Mouse (Mus musculus): ENCODE measurements at regions not wholly inside any gene's neighbourhood (a gene's known extent, or its start where the extent isn't known, plus 50 kb on each side); places are given as distances from the start of the nearest gene placed in this dataset.

- Histone ChIP-seq H3K4me3 (no peak overlapping the region), H3K27ac (no peak overlapping the region)
- no peak for TF ChIP-seq CTCF (IDR thresholded peaks at IDR 0.05)
- intact Hi-C loops (cut with DNase I), result no loop called here
- DNase-seq (ENCODE audit: extremely low spot score in 1 of 2, low spot score in 2 of 2), result no peak
These were observed 85.3 kb downstream of the 4930444P10Rik start for GRCm38 (mm10) chr1:16007809-16008208.

GRCm38 (mm10) chr1:16006888-16007287 is 86.2 kb downstream of the 4930444P10Rik start:
- H3K27ac ChIP-seq, result no peak overlapping the region
- no peak for DNase-seq (ENCODE audit: extremely low spot score in 1 of 2, low spot score in 2 of 2)
- peak; percentile 1; the same call in 1 of the 2 replicates for TF ChIP-seq CTCF (IDR thresholded peaks at IDR 0.05)
- no peak overlapping the region for H3K4me3 ChIP-seq
- intact Hi-C loops (cut with DNase I), result no loop called here

- TF ChIP-seq CTCF (IDR thresholded peaks at IDR 0.05), result no peak
- DNase-seq (ENCODE audit: extremely low spot score in 1 of 2, low spot score in 2 of 2), result no peak
- Histone ChIP-seq H3K27ac (no peak overlapping the region), H3K4me3 (no peak overlapping the region)
- intact Hi-C loops (cut with DNase I), result no loop called here
These were observed 96.0 kb downstream of the 4930444P10Rik start for GRCm38 (mm10) chr1:15997135-15997534.

GRCm38 (mm10) chr1:15996341-15996740 is 96.8 kb downstream of the 4930444P10Rik start:
- no peak overlapping the region for H3K27ac ChIP-seq
- intact Hi-C loops (cut with DNase I), result no loop called here
- DNase-seq (ENCODE audit: extremely low spot score in 1 of 2, low spot score in 2 of 2), result no peak
- no peak overlapping the region for H3K4me3 ChIP-seq
- no peak for TF ChIP-seq CTCF (IDR thresholded peaks at IDR 0.05)

GRCm38 (mm10) chr1:15993561-15994410 is 99.3 kb downstream of the 4930444P10Rik start:
- no peak overlapping the region for H3K4me3 ChIP-seq
- peak; percentile 14 for DNase-seq (ENCODE audit: extremely low spot score in 1 of 2, low spot score in 2 of 2)
- TF ChIP-seq CTCF (IDR thresholded peaks at IDR 0.05), result peak; percentile 64
- H3K27ac ChIP-seq, result no peak overlapping the region
- intact Hi-C loops (cut with DNase I), result loop anchor here (1.0 to 2.0 kb wide), 2 partner anchors 117 to 987 kb away; no protein-coding TSS in a partner anchor

- DNase-seq (ENCODE audit: extremely low spot score in 1 of 2, low spot score in 2 of 2), result no peak
- no peak overlapping the region for H3K27ac ChIP-seq
- no peak overlapping the region for H3K4me3 ChIP-seq
- intact Hi-C loops (cut with DNase I), result no loop called here
- no peak for TF ChIP-seq CTCF (IDR thresholded peaks at IDR 0.05)
These were observed 102.1 kb downstream of the 4930444P10Rik start for GRCm38 (mm10) chr1:15990982-15991381.

- Histone ChIP-seq H3K4me3 (no peak overlapping the region), H3K27ac (no peak overlapping the region)
- intact Hi-C loops (cut with DNase I), result no loop called here
- DNase-seq (ENCODE audit: extremely low spot score in 1 of 2, low spot score in 2 of 2), result no peak
- no peak for TF ChIP-seq CTCF (IDR thresholded peaks at IDR 0.05)
These were observed 107.5 kb downstream of the 4930444P10Rik start for GRCm38 (mm10) chr1:15985579-15985978.

GRCm38 (mm10) chr1:15979333-15979732 is 113.8 kb downstream of the 4930444P10Rik start:
- no peak for TF ChIP-seq CTCF (IDR thresholded peaks at IDR 0.05)
- intact Hi-C loops (cut with DNase I), result no loop called here
- H3K4me3 ChIP-seq, result no peak overlapping the region
- DNase-seq (ENCODE audit: extremely low spot score in 1 of 2, low spot score in 2 of 2), result no peak
- H3K27ac ChIP-seq, result no peak overlapping the region

GRCm38 (mm10) chr1:15959578-15959977 is 133.5 kb downstream of the 4930444P10Rik start:
- intact Hi-C loops (cut with DNase I), result no loop called here
- Histone ChIP-seq H3K4me3 (no peak overlapping the region), H3K27ac (no peak overlapping the region)
- TF ChIP-seq CTCF (IDR thresholded peaks at IDR 0.05), result no peak
- no peak for DNase-seq (ENCODE audit: extremely low spot score in 1 of 2, low spot score in 2 of 2)

GRCm38 (mm10) chr1:15958661-15959060 is 134.5 kb downstream of the 4930444P10Rik start:
- Histone ChIP-seq H3K27ac (no peak overlapping the region), H3K4me3 (no peak overlapping the region)
- no peak for TF ChIP-seq CTCF (IDR thresholded peaks at IDR 0.05)
- DNase-seq (ENCODE audit: extremely low spot score in 1 of 2, low spot score in 2 of 2), result no peak
- intact Hi-C loops (cut with DNase I), result no loop called here

GRCm38 (mm10) chr1:15943662-15944061 is 149.5 kb downstream of the 4930444P10Rik start:
- Histone ChIP-seq H3K27ac (no peak overlapping the region), H3K4me3 (no peak overlapping the region)
- no peak for TF ChIP-seq CTCF (IDR thresholded peaks at IDR 0.05)
- DNase-seq (ENCODE audit: extremely low spot score in 1 of 2, low spot score in 2 of 2), result peak in 1 of 2 experiments; percentile 43
- intact Hi-C loops (cut with DNase I), result loop anchor here (1.0 to 5.0 kb wide), 2 partner anchors 32 to 91 kb away; no protein-coding TSS in a partner anchor

GRCm38 (mm10) chr1:15943041-15943440 is 150.1 kb downstream of the 4930444P10Rik start:
- no peak for TF ChIP-seq CTCF (IDR thresholded peaks at IDR 0.05)

More at GRCm38 (mm10) chr1:15943041-15943440, 150.1 kb downstream of the 4930444P10Rik start:
- intact Hi-C loops (cut with DNase I), result loop anchor here (1.0 to 5.0 kb wide), 2 partner anchors 32 to 91 kb away; no protein-coding TSS in a partner anchor
- DNase-seq (ENCODE audit: extremely low spot score in 1 of 2, low spot score in 2 of 2), result no peak
- no peak overlapping the region for H3K4me3 ChIP-seq
- no peak overlapping the region for H3K27ac ChIP-seq
